Mouse (Mus musculus) ES-Bruce4 (cell line): ENCODE data around the gene Edil3.

Experiments used
- CTCF ChIP-seq: IDR thresholded peaks from one replicate; pipeline ENCODE4 v1.8.1; 2011; ENCODE audit warnings: low read depth, low read length
- EP300 ChIP-seq: IDR thresholded peaks from 2 replicates; pipeline ENCODE4 v1.6.1; 2011; ENCODE audit warnings: low read depth, low read length; ENCODE audit not compliant: insufficient read depth
- POLR2A ChIP-seq: IDR thresholded peaks from one replicate; pipeline ENCODE4 v1.8.1; 2011; ENCODE audit warnings: low read length; ENCODE audit not compliant: insufficient read depth

DNA sequence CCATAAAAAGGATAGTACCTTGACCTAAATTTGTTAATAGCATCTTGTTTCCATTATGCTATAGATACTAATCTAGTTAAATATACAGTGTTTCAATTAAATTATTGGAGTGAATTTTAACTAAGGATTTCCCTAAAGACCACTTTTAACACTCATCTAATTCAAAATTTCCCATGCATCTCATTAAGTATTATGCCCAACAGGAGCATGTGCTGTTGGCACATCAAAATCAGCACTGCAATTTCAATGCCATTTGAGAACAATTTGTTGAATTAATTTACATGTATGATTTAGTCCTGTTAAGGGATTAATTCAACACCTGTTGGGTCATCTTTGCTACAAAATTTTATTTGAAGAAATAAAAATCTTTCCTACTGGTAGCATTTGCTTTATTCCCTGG, 191.2 kb downstream of the Edil3 start:
- no peak for TF ChIP-seq CTCF
- no peak for TF ChIP-seq POLR2A
- no peak for TF ChIP-seq EP300
